Mouse (Mus musculus) yolk sac, embryonic 10.5 days (tissue): ENCODE data around the gene Bcas3.

Source experiments
- DNase-seq: peaks from one replicate; pipeline ENCODE4 v3.0.0-alpha.2; 2017; ENCODE audit warnings: low spot score

The Bcas3 gene

DNA sequence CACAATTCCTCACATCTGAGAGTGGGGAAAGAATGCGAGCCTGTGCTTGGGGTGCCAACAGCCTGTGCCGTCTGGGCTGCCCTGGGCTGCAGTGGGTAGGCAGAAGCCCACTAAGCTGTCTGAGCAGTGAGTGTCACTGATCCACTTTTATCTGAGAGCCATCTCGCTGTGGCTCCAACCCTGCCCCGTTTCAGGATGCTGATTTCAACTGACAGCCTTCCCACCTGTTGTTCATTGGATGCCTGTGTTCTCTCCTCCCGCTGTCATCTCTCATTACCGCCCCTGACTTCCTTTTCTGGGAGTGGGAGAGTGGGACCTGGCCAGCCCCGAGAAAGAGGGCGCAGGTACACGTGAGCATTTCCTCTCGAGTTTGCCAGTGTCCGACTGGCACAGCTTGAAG is 398.2 kb downstream of the Bcas3 start:
- no peak for DNase-seq

DNA sequence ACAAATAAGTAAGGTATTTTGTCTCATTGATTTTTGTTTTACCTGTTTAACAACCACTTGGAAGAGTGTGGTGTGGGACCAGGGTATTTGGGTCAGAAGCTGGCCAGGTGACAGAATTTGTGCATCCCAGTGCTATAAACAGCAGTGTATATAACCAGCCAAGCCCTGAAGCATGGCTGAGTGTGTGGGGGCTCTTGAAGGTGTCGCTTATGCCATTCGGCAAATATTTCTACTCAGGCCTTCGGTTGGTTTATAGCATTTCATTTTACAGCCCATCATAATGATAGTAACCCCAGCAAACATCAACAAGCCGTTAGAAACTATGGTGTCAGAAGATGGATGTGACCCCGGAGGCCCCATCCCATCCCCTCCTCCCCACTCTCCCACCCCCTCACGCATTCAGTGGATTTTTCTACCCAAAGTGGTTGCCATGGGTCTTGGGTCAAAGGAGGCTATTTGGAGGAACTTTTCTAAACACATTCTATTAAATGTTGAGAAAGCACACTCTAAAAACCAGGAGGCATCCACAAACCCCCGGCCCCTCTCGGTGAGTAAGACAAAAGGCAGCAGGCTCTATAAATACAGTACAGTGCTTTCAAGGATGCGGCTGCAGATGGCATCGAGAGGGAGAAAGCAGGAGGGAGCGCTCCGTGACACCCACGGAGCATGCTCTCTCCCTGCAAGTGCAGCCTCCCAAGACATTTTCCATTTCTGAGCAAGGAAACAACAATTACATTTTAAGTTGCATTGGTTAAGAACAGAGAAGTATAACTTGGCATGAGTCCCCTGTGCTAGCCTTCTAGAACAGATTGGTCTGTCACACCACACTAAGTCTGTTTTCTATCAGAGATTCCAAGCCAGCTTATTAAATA is 401.9 kb downstream of the Bcas3 start:
- no peak for DNase-seq

DNA sequence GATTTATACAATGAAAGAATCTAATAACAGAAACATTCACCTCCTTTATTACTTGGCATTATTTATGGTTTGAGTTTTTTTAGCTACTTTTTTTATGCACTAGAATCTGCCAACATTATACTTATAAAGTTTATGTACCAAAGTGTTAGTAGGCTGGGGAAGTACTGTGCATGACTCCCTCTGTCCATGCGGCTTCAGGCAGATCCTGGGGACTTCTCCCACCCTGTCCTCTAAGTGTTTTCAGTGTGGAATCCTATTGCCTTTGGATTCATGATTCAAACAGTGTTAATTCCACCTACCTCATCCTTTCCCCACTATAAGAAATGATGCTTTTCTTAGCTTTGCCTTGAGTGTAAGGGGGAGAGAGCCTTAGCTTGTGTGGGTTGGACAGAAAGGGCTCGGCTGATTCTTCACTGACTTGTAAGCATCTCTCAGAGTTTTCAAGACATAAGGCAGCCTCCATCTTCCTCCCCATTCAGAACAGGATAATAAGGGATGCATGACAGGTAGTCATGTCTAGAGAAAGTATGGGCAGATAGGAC is 402.6 kb downstream of the Bcas3 start:
- no peak for DNase-seq

DNA sequence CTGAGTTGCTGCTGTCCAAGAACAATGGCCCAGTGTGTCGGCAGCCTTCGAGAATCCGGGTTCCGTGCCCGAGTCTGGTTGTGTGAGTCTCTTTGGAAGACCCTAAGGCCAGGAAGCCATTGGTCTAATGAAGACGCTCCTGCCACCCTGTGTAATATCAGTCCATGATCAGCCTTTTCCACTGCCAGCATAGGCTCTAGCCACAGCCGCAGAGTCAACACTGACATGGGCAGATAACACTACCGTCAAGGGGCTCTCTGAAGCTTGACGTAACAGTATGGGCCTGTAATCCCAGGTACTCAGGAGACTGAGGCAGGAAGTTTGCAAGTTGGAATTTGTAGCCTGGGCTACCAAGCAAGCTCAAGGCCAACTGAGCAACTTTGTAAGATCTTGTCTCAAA is 405.9 kb downstream of the Bcas3 start:
- no peak for DNase-seq

DNA sequence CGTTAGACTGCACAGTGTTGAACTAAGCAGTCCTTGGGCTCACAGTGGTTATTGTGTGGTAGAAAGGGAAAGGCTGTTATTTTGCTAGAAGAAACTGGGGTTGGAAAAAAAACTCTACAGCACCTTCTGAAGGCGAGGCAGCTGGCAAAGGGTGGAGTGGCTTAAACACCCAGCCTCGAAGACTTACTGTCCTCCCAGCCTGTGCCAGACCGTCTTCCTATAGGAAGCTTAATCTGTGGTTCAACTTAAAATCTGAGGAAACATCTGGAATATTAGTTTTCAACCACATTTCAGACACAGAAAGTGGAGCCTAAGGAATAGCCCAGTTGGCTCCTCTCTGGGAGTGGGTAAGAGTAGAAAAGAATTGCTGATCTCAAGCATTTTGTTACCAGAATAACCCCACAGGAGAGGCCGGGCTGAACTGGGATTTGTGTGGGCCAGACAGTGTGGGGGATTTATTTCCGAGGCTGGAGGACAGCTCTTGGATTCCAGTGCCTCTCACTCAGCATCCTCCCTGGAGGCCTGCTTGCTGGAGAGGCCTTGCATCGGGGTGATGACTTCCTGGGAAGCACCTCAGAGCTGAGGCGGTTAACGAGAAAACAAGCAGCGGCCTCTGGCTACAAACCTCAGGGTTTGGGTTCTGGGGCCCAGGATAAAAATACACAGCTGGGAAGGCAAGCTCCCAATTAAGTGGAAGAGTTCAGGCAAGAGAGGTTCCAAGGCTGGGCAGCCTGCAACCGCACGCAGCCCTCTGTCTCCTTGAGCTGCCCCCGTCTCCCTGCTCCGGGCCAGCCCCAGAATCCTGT is 406.9 kb downstream of the Bcas3 start:
- no peak for DNase-seq

DNA sequence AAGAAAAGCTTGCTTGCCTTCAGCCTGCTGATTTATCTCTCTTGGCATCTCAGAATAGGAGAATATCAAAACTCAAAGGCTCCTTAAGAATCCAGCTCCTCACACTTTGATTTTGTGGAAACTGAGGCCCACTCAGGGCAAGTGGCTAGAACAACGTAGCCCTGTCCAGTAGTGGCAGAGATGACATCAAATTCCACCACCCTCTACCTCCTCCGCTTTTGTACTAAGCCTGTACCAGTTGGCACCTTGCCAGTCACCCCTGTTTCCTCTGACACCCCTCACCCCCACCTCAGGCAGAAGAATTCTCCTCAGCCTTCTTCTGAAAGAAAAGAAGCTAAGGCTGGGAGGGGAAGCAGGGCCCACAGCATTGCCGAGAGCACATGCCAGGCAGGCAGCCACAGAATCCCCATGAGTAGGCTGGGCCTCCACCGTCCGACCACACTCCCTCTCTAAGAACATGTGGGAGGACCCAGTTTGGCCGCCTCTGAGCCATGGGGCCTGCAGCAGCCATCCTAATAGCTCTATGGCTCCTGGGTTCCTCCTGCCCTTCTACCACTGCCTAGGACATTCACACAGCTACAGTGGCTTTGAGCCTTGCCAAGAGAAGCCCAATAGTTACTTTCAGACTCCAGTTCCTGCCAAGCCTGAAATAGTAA is 407.6 kb downstream of the Bcas3 start:
- DNase-seq, result no peak

DNA sequence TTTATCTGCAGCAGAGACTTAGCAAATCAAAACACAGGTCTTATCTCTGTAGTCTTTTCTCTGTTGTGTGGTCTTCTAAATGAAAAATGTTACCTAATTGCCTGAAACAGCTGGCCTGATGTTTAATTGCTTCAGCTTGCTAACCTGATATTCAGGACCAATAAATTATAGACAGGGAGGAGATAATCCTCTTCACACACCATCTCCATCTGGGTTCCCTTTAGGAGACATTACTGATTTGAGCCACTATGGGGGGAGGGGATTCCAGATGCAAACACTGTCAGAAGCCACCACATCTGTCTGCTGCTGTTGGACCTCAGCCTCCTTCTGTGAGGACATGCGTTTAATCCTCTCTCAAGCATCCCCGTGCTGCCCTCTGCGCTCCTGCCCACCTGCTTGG is 408.2 kb downstream of the Bcas3 start:
- DNase-seq, result no peak

DNA sequence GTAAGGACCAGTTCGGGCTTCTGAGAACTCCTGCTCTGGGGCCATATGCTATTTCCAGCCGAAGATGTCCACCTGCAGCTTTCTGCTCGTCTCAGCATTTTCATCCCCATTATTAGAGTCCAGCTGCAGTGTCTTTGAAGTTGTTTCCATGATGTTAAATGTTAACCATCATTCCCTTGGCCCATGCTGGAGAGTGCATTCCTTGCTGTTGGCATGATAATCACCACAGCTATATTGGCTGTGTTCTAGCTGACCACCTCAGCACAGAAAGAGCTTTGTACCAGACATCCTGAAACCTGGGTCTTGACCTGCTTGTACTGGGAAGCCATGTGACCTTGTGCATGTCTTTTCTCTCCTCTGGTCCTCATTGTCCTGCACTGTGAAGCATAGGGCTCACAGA is 410.7 kb downstream of the Bcas3 start:
- DNase-seq, result no peak

DNA sequence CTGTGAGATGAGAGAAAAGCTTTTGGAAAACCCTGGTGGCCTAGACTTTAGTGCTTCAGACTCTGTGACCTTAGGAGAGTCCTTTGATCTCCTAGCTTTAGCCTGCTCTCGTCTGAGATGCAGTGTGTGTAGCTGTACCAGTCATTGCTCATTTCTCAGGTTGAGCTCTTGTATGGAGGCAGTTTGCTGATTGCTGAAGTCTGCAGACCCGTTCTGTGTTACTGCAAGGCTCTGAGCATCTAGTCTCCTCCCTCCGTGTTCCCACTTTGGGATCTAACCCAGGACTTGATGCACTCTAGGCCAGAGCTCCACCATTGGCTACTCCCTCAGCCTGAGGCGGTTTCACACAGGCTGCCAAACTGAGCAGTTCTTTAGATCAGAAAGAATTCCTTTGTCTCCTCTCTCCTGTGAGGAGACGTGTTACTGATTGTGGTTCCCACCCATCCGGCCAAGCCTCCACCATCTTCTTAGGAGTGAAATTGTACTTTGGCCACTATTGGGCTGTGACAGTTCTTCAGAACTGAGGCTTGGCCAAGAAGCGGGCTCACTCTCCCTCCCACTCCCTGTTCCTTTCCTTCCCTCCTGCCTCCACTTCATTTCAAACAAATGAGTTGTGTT is 413.2 kb downstream of the Bcas3 start:
- DNase-seq, result no peak

DNA sequence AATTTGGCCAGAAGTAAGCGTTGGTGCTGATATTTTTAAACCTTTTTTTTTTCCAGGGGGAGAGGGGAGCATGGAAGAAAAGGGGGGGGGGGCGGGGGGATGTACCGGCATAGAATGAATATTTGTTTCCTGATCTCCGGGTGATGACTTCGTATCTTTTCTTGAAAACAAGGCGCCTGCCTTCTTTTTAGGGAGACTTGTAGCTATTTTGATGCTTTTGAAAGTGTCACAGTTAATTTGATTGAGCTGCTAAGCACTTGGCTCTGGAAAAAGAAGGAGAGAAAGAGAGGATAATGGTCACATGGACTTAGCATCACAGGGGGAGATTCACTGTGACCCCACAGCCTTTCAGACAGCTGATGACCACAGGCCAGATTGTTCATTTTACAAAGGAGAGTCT is 413.8 kb downstream of the Bcas3 start:
- no peak for DNase-seq

DNA sequence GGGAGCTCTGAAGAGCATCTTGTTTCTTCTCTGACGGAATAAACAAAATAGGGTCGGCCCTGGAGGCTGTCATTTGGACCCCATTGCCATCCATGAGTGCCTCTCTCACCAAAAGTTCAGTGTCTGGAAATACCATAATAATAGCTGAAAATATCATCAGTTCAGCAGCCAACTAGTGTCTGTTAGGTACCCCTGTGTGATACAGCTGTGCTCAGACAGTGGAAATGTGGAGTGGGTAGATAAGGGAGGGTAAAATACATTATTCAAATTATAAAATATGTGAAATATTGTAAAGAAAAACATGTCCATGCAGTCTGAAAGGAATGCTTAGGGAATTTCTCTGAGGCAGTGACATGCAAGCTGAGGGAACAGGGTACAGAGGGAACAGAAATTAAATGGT is 416.8 kb downstream of the Bcas3 start:
- no peak for DNase-seq

DNA sequence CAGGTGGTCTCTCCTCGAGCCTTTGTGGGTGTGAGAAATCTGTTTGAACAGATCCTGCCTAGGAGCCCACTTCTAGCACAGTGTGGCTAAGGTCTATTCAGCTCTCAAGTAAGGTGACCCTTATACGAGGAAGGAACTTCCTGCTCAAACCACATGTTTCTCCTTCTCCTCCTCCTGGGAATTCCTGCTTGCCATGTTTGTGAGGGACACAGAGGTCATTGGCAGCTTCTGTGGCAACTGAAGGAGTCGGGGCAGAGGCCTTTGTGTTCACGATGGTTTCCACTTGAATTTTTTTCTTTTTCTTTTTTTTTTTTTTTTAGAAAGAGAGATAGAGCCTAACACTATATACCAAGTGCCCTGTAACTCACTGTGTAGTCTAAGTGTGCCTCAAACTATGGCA is 420.4 kb downstream of the Bcas3 start:
- DNase-seq, result no peak

DNA sequence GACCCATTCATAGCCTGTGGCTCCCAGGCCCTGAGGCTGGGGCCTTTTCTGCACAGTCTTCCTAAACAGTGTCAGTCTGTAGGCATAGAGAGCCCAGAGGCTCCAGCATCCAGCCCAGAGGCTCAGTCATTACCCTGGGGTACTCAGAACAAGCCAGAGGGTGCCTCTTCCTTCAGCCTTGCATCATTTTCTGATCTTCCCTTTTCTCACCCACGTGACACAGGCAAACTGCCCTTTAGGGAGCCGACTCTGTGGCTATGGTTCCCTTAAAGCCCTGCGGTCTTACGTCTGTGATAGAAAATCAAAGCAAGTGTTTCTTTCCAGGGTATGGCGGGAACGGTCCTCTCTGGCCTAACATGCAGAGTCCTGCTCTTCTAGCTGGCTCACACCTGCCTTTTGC is 421.7 kb downstream of the Bcas3 start:
- DNase-seq, result no peak

DNA sequence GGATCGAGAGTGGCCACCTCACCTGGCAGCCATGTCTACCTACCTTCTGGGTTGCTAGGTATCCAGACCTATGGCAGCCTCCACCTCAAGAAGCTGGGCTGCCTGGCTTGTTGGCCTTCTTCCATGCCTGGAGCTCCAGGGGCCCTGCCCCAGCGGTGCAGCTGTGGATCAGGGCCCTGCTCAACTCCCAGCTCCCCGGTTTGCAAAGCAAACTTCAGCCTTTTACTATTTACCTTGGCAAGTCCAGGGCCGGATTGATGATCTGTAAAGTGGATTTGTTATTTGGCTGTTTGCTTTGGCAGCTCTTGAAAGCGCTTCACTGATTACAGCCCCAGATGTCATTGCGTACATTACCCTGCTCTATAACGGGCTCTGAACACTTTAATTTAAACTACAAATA is 422.5 kb downstream of the Bcas3 start:
- DNase-seq, result peak; percentile 29

DNA sequence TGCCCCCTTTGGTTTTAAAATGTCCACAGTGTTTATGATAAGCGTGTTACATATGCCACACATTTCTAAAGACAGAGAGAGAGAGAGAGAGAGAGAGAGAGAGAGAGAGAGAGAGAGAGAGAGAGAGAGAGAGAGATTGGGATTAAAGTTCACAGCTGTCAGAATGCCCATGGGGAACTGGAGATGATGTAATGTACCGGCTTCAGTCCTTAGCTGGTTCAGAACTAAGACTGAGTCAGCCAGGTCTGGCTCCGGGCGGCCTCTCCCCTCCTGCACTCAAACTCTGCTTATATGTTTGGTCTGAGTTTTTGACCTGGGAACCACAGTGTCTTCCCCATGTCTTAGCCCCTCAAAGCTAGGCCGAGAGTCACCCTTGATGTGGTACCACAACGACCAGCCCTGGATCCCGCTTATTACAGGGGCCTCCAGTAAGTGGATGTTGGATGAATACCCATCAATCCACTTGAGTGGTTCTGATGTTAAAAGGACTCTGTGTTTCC is 423.9 kb downstream of the Bcas3 start:
- DNase-seq, result no peak

DNA sequence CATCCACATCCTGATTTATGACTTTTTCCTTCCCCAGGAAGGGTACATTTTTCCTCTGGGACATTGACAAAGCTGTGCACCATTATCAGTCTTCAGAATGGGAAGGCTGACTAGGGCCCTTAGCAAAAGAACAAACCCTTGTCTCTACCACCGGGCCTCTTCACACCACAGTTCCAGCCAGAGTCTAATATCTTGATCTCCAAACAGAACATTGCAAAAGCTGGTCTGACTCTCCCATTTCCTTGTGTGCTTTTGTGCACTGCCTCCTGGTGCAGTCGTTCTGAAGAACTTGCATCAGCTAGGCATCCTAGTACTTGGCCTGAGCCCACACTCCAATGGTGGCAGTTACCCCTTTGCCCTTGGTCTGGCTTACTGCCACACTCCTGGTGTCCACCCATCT is 425.0 kb downstream of the Bcas3 start:
- DNase-seq, result no peak

DNA sequence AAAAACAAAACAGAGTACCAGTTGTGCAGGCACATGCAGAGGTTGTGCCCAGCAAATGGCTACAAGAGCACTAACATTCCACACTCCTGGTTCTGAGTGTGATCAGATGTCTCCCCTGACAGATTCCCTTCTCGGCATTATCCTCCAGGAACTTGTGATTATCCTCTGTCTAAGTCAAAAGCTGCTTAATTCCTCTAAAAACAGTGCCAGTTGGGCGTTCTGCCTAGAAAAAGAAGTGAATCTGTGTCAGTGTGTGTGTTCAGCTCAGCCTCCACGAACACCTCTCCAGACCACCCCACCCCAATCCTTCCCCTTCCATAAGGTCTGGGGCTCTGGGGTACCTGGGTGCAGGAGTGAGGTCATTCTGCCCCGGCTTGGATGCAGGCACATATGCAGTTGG is 427.3 kb downstream of the Bcas3 start:
- no peak for DNase-seq

DNA sequence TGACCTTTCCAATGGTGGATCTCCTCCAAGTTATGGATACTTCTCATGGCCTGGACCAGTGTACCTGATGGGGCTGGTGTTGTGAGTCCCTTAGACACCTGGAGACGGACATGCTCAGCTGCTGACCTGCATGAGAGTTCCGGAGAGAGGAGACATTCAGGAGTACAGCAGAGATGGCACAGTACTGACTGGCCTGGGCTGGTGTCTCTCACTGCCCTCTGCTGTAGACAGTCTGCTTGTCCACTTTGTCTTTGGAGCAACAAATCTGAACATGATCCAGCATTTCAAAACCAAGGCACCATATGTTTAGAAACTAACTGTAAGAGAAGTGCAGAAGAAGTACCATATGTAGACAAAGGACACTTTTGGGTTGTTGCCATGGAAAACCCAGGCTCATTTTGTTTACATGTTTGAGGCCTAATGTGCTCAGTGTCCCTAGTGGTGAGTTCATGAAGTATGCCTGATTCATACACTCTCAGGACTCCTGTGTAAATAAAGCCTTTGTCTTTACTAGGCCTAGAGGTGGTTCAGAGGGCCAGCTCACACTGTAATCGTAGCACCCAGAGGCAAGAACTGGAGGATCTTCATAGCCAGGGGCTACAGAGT is 433.2 kb downstream of the Bcas3 start:
- no peak for DNase-seq

DNA sequence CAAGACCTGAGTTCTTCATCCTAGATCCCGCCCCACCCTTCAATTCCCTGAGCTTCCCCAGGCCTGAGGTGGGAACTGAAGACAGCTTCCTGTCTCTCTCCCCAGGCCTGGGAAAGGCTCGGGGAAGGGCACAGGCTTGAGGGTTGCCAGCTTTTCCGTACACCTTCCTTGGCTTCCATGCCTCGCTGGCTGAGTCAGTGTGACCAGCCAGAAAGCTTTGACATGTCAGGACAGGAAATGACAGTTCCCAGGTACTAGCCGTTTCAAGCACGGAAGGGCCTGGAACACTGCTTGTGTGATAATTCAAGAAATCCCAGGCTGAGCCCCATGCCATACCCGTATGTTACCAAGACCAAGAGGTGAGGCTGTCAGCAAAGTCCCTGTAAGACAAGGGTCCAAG is 436.8 kb downstream of the Bcas3 start:
- DNase-seq, result no peak

DNA sequence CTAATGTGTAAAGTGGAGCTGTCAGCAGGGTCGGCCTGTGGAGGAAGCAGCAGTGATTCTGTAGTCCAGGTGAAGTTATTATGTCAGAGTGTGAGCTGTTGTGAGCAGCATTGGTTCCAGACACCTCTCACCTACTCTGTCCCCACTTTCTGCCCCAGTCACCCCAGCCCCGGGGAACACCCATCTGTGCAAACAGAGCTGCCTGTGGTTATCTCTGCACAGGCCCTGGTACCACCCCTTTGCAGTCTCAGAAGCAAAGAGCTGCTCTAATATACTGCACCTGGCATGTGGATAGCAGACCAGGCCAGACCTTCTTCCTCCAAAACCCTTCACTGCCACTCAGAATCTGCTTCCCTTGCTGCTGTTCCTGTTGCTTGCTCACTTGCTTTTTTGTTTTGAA is 437.3 kb downstream of the Bcas3 start:
- DNase-seq, result no peak

DNA sequence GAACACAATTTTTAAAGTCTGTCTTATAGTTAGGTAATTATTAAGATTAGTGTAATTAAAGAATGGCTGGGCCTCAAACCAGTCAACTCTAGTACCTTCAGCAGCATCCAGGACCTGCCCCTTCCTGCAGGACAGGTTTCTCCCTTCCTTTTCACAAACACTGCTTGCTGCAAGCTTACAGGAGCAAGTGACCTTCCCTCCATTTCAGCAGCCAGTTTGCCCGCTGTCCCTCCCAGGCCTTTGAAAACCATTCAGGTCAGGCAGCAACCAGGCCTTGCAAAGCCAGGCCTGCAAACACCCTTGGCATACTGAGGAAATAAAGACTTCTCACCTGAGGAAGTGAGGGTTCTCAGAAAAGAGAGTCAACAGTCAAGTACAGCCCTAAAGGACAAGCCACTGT is 438.2 kb downstream of the Bcas3 start:
- no peak for DNase-seq
